Mouse (Mus musculus) lung, adult 2 months (tissue): Measurements from ENCODE around the gene Camkmt.

ENCODE experiments used
- CTCF ChIP-seq: fragments of 200-500 bp; IDR thresholded peaks from 2 replicates; pipeline ENCODE4 v1.5.1; 2011; ENCODE audit warnings: mild to moderate bottlenecking, low read length, control low read depth; ENCODE audit not compliant: insufficient read depth
- POLR2A ChIP-seq: fragments of 200-500 bp; IDR thresholded peaks from 2 replicates; pipeline ENCODE4 v1.6.1; 2011; ENCODE audit warnings: low read depth, mild to moderate bottlenecking, control low read depth, low read length, borderline replicate concordance; ENCODE audit errors: extremely low read depth

DNA sequence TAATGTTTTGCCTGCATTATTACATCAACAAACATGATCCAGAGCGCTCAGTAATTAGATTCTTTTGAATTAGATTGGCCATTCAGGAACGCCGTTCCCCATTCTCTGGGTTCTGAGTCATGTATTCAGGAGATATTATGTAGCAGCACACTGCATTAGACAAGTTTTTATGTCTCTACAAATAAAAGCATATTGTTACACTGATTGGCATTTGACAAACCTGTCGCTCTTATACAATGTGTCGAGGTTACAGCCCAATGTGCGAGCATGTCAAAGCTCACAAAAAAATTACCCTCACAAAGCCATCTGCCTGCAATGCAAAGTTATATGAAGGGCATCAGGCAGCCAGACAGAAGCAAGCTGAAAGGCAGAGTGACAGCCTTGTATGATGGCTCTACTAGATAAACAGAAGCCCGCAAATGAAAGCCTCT lies 303.6 kb downstream of the Camkmt start:
- TF ChIP-seq CTCF (no peak), POLR2A (no peak)
